Mouse (Mus musculus) cerebellum, adult 8-10 months (tissue): ENCODE measurements around the gene Elmo3.

Source experiments
- DNase-seq: peaks from one replicate; pipeline ENCODE4 v3.0.0; 2022

Elmo3 gene

GRCm38 (mm10) chr8:105305211-105306145, at the start of gene Elmo3:
Gene Elmo3 (plus strand): TSS chr8:105305601.
- peak; percentile 78 for DNase-seq

- no peak for DNase-seq
Measured at GRCm38 (mm10) chr8:105257318-105258114, 47.9 kb upstream of the Elmo3 start.

GRCm38 (mm10) chr8:105258911-105259720, 46.3 kb upstream of the Elmo3 start:
- DNase-seq = peak; percentile 26

GRCm38 (mm10) chr8:105259721-105260320, 45.6 kb upstream of the Elmo3 start:
- DNase-seq = peak; percentile 75

DNA sequence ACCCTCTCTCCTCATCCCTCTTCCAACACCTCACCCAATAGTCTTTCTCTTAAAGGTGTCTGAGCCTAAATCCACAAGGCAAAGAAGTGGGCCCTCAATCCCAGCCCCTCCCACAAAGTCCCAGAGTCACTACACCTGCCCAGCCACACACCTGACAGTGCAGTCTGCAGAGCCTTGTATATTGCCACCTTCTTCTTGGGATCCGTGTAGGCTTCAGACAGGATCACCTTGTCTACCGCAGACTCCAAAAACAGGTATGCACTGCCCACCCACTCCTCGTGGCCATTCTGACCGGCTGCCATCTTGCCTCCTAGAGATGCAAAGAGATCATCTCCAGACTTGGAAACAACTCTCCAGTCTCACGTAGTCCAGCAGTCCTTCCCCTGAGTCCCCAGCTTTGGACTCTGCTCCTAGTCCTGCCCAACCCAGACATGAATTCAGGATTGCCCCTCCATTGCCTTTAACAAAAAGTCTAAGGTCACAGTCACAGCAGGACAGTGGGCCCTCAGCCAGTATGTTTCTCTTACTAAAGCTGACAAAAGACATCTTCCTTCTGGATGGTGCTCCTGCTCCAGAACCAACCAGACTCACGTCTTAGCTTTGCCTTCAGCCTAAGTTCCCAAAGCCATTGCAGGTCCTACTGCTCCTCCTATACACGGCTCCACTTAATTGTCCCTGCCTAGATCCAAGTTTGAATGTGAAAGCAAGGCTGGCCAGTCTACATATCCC, 44.9 kb upstream of the Elmo3 start:
- peak; percentile 15 for DNase-seq

DNA sequence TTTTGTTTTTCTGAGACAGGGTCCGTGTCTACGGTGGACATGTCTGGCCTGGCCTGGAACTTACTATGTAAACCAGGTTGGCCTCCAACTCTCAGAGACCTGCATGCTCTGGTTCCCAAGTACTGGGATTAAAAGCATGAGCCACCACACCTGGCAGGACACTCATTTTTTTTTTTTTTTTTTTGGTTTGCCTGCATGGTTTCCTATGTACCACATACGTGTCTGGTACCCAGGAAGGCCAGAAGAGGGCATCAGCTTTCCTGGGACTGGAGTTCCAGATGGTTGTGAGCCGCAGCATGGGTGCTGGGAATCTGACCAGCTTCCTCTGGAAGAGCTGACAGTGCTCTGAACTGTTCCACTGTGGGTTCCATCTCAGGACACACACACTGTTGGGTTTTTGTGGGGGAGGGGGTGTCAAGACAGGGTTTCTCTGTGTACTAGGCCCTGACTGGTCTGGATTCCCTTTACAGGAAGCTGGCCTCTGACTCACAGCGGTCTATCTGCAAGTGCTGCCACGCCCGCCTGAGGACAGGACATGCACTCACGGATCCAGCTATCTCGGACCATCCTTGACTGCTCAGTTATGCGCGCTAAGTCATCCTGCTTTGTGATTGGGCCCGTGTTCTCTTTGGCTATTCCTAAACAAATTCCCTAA, 43.9 kb upstream of the Elmo3 start:
- DNase-seq = no peak

GRCm38 (mm10) chr8:105263244-105263912, 42.0 kb upstream of the Elmo3 start:
- DNase-seq = no peak

- peak; percentile 56 for DNase-seq
Measured at GRCm38 (mm10) chr8:105264024-105264982, 41.1 kb upstream of the Elmo3 start, which contains the start of the genes Tradd and Fbxl8. Gene Tradd (minus strand): TSS chr8:105264609. Gene Fbxl8 (plus strand): TSS chr8:105264648.

DNA sequence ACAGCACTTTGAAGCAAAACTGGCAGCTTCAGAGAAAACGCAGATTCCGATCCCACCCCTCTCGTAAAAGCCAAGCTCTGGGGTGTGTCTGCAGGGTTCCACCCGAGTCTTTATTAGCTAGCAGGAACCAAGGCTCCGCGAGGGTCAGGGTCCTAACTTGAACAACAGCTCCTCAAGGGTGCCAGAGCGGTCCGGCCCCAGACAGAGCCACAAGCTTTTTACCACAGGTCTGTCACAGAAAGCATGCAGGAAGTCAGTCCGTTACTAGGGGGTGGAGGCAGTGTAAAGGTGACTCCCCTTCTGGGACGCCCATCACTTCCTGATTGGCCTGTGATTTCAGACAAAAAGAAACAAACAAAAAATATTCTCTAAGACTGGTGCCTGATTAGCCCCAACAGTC, 40.3 kb upstream of the Elmo3 start:
- peak; percentile 13 for DNase-seq

- DNase-seq = peak; percentile 13
Measured at GRCm38 (mm10) chr8:105266775-105267174, 38.6 kb upstream of the Elmo3 start.

GRCm38 (mm10) chr8:105268342-105269074, 36.9 kb upstream of the Elmo3 start:
- DNase-seq = peak; percentile 61

- DNase-seq = no peak
Measured at GRCm38 (mm10) chr8:105269075-105269458, 36.3 kb upstream of the Elmo3 start.

- peak; percentile 65 for DNase-seq
Measured at GRCm38 (mm10) chr8:105269461-105269947, 35.9 kb upstream of the Elmo3 start, which contains the start of gene Hsf4. Gene Hsf4 (plus strand): TSS chr8:105269801.

DNA sequence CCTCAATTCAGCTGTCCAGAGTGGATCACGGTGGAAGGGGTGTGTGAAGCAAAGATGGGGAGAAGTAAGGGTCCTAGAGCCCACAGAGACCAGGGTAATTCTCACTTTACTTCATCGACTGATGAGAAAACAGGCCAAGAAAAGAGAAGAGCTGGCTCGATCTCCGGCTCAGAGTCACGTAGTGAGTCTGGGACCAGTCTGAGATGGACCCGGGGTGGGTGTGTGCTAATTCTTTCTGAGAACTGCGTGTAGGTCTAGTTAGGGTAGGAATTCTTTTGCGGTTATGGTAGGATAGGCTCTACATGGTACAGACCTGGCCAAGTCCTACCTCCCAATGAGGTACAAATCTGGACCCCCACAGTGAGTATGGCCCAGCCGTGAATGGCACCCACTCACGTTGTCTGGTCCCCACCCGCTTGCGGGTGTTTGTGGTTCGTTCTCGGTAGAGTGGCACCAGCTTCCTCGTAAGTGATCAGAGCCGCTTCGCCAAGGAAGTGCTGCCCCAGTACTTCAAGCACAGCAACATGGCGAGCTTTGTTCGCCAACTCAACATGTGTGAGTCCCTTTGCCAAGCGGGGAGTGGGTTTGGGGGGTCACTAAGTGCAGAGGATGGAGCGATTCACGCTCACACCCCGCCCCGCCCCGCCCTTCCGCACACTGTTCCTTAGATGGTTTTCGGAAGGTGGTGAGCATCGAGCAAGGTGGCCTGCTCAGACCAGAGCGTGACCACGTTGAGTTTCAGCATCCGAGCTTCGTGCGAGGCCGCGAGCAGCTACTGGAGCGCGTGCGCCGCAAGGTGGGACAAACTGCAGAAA, 35.1 kb upstream of the Elmo3 start:
- DNase-seq = no peak

DNA sequence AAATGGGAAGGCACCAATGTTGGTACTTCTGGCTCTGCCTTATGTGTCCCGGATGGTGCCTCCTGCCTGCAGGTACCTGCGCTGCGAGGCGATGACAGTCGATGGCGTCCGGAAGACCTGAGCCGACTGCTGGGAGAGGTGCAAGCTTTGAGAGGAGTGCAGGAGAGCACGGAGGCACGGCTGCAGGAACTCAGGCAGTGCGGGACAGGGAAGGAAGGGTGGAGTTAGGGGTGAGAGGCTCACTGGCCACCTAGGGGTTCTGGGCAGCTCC, 34.5 kb upstream of the Elmo3 start:
- peak; percentile 20 for DNase-seq

DNA sequence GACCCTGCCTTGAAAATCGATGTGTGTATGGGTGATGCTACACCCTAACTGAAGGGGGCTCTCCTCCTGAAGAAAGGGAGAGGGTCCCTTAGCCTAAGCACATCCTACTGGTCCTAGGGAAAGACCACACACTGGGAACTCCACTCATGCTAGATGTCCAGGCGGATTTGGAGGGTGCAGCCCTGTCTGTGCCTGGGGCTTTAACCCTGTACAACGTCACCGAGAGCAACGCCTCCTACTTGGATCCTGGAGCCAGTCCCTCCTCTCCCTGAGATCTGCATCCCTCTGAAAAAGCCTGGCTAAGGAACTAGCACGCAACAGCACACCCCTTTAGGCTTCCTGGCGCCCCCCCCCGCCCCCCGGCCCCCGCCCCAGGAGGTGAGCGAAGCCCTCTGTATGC, 30.0 kb upstream of the Elmo3 start:
- no peak for DNase-seq

DNA sequence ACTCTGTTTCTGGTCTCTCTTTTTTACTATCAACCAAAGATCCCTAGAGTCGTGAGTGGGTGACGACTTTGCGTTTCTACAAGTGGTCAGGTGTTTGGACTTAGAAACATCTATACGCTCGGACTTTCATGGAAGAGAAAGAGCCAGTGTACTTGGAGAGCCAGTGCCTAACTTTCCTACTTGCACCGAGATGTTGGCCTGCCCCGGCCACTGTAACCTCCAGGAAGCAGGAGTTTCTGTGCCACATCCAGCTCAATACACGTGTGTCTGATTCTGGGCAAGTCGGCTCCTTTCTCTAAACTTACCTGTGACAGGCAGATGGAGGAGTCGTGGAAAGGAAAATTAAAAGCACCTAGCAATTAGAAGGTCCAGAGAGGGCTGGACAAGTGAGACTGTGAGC, 29.6 kb upstream of the Elmo3 start, which contains the start of gene Nol3:
Gene Nol3, plus strand, starts transcription at position 301 of the 400 bp plus-strand sequence.
- DNase-seq = no peak
